Mouse (Mus musculus): ENCODE measurements around the gene Btbd35f11. TPM values are rescaled to one million over a fixed set of nuclear protein-coding genes. Genes with fewer than 3 reads are reported as not detected.
"Not testable (repeated sequence)": the region's sequence is repeated elsewhere in the genome, so short reads cannot be mapped to it uniquely, and the experiment has no call there.

Btbd35f11 gene
- total RNA-seq (2021) = not detected

DNA sequence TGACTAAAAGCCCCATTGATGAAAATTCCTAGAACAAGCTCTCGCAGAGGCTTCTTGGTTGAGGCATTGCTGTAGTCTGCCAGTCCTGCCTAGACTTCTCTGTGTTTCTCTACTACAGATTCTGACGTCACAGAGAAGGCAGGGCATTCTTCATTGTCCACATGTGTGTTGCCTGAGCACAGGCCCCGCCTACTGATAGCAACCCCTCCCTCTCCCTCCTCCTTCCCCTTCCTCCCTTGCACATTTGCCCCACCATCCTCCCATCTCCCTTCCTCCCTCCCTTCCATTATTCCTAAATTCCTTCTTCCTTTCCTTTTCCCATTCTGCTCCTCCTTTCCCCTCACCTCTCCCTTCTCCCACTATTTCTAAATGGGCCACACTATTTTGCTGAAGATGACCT, at the start of gene Btbd35f11:
TSS of gene Btbd35f11 (minus strand) at position 101 of the 400 bp plus-strand sequence.
- not testable (repeated sequence) for DNase-seq

DNA sequence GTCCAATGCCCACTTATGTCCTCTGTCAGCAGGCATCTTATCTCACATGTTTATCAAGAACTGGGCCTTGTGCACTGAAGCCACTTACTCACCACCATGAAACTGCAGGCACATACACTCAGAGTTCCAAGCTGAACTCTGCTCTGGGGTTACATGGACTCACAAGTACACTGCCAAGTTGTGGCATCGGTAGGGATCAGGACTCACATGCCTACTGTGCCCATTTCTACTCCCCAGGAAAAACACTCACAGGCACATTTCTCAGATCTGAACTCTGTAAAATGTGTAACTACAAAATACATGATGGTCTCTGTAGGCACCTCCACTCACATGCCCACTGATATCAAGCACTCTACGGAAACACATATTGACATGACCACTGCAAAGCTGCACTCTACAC, 33.5 kb downstream of the Btbd35f11 start:
- DNase-seq = not testable (repeated sequence)

Other genes with a start within 250 kb of the Btbd35f11 start
- gene Btbd35f24, start 247.9 kb downstream of the Btbd35f11 start, total RNA-seq (2021) = not detected